Mouse (Mus musculus) C2C12 (cell line): Measurements from ENCODE around the gene Pced1b.

Source experiments
- CEBPB ChIP-seq: IDR thresholded peaks from one replicate; pipeline ENCODE4 v1.6.1; 2011; ENCODE audit warnings: low read depth, mild to moderate bottlenecking, control low read depth, moderate library complexity
- CTCF ChIP-seq: IDR thresholded peaks from one replicate; pipeline ENCODE4 v1.5.1; 2011; ENCODE audit not compliant: control insufficient read depth, insufficient read depth, insufficient read length
- MYOD1 ChIP-seq: IDR thresholded peaks from one replicate; pipeline ENCODE4 v1.6.1; 2011; ENCODE audit warnings: low read depth; ENCODE audit not compliant: control insufficient read depth, insufficient read length
- MYOG ChIP-seq: IDR thresholded peaks from one replicate; pipeline ENCODE4 v1.6.1; 2011; ENCODE audit not compliant: control insufficient read depth, insufficient read length; ENCODE audit errors: extremely low read depth

DNA sequence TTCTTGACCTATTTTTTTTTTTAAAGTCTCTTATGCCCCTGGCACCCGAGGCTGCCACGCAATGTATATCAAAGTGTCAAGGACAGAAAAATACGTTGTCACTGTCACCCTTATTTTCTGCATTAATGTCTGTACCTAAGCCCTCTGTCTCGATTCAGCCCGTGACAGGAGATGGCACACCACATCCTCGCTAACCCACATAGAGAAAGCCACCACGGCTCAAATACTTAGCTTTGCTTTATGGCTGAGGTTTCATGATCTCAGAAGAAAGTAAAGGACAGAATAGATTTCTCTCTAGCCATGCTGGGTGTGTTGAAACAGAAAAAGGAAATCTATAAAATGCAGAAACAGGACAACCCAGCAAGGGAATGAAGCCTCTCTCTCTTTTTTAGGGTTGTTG is 64.3 kb downstream of the Pced1b start:
- TF ChIP-seq CTCF (no peak), CEBPB (no peak), MYOG (no peak), MYOD1 (no peak)
